Mouse (Mus musculus): Measurements from ENCODE around the gene Synpo2.

The Synpo2 gene

DNA sequence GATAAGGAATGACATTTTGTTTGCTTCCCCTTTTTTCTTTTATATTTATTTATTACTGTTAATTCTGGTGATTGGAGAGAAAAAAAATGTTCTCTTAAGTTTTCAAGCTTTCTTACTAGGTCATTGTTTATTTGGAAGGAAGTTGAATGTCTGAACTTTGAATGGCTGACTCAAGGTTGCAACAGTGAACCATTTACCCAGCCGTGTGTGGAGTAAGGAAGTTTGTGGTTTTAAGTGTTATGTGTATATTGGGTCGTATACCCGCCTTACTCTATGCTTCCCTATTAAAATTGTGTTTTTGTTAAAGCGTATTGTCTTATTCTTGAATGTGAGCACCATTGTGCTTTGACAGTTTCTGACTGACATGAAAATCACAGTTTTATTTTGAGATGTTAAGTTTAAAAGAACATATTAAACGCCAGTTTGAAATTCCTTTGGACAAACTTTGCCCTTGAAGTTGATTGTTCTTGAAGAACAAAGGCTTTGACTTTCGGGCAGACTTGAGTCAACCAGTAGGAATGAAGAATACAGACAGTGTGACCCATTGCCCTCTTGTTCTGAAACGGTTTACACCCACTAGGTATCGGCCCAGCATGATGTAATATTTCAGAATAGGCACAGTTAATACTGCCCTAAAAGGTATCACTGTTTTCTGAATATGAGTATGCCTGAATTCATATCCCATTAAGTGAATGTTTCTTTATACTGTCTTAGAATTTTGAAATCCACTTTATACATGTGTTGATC is 182.6 kb downstream of the Synpo2 start:
- no peak for DNase-seq (ENCODE audit: extremely low read depth, insufficient read length, low spot score)

DNA sequence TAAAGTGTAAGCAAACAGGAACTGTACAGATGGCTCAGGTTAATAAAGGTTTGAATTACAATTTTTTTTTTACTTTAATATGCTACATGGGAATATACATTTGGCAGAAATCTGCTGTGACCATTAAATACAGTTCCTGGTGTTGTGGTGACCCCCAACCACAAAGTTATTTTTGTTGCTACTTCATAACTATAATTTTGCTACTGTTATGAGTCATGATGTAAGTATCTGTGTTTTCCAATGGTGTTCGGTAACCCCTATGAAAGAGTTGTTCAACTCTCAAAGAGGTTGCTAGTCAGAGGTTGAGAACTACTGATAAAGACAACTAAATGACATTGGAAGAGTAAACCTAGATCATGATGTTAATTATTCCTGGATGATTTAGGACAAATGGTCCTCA is 193.6 kb downstream of the Synpo2 start:
- no peak for DNase-seq (ENCODE audit: extremely low read depth, insufficient read length, low spot score)

DNA sequence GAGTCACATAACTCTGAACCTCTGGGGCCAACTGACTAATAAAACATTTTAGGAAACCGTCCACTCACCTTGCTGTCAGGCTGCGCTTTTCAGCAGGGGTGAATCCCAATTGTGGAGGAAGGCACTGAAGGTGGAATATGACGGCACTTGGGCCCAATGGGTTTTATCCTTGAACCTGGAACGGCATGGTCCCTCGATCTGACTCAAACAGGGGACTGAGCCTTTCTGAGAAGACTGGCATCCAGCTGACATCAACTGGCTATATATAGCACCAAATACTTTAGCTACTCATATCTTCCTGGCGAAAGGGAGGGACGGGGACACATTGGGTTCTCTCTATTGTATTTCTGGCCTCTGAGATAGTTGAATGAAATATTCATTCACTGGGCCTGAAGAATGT is 201.2 kb downstream of the Synpo2 start, which contains the start of gene Myoz2:
TSS of gene Myoz2 (minus strand) at position 264 of the 400 bp plus-strand sequence.
- no peak for DNase-seq (ENCODE audit: extremely low read depth, insufficient read length, low spot score)

DNA sequence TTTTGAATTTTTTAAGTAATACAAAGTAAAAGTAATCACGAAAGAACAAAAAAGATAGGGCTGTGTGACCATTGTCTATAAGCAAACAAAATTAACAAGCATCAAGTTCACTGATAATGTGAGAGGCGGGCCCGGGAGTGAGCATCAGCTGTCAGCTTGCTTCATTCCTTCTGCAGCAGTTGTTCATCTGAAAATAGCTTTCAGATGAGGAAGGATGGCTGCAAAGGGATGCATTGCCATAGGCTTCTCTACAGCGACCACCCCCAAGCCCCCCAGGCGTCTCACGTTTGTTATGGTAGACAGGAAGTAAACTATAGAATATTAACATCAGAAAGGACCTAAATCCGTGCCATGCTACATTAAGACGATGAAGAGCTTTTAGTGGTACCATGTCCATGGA is 202.1 kb downstream of the Synpo2 start:
- DNase-seq (ENCODE audit: extremely low read depth, insufficient read length, low spot score): no peak

Data from 3134 (cell line).